Mouse (Mus musculus): ENCODE data around the gene Hist1h2ac.
"Not testable (repeated sequence)": the region's sequence is repeated elsewhere in the genome, so short reads cannot be mapped to it uniquely, and the experiment has no call there.

Hist1h2ac gene

DNA sequence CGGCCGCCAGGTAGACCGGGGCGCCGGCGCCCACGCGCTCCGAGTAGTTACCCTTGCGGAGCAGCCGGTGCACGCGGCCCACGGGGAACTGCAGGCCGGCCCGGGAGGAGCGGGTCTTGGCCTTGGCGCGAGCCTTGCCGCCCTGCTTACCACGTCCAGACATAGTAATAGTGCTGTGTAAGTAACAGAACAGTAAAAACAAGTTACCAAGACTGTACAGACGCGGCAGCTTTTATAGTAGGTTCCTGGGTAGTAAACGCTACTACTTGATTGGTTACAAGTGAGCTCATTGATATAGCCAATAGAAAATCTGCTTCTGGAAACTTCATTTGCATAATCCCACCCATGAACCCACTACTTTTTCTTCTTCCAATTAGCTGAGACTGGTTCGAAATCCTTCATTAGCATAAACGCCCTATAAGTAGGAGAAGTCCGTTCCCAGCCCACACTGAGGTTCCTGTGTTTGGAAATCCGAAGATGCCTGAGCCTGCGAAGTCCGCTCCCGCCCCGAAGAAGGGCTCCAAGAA is at the start of gene Hist1h2ac, which contains the start of gene Hist1h2bc:
TSS of gene Hist1h2ac (minus strand) at position 194 of the 527 bp plus-strand sequence.
TSS of gene Hist1h2bc (plus strand) at position 445 of the 527 bp plus-strand sequence.
- peak; percentile 95 for DNase-seq (ENCODE audit: extremely low read depth, insufficient read length, low spot score)

DNA sequence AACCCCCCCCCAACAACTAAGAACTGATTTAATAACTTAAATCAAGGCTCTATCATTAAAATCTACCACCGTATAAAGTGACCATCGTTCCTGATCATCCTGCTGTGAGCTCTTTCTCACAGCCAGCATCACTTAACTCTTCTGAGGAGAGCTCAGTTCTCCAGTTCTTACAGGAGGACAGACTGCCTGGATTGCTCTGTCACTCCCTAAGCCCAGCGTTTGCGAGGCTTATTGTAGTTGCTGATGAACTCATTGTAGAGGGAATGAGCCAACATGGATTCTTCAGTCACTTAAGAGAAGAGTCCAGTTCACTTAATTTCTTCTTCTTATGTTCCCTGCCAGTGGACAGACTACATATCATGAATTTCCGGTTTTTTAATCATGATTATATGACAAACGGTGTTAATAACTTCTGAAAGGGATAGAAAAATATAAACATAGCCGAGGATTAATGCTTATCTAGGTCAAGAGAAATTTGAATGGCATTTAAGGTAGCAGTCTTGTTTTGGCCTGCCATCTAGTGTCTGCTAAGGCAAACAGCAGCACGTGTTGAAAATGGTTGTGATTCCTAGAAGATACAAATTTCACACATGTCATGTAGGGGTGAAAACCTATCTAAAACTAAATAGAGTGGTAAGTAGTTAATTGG is 48.5 kb upstream of the Hist1h2ac start:
- DNase-seq (ENCODE audit: extremely low read depth, insufficient read length, low spot score) = peak; percentile 22

GRCm38 (mm10) chr13:23730479-23730878 is 46.7 kb upstream of the Hist1h2ac start:
- DNase-seq (ENCODE audit: extremely low read depth, insufficient read length, low spot score) = peak; percentile 40

- no peak for DNase-seq (ENCODE audit: extremely low read depth, insufficient read length, low spot score)
These were observed 46.0 kb upstream of the Hist1h2ac start for GRCm38 (mm10) chr13:23729706-23730105.

- DNase-seq (ENCODE audit: extremely low read depth, insufficient read length, low spot score) = no peak
These were observed 45.4 kb upstream of the Hist1h2ac start for GRCm38 (mm10) chr13:23729192-23729525.

DNA sequence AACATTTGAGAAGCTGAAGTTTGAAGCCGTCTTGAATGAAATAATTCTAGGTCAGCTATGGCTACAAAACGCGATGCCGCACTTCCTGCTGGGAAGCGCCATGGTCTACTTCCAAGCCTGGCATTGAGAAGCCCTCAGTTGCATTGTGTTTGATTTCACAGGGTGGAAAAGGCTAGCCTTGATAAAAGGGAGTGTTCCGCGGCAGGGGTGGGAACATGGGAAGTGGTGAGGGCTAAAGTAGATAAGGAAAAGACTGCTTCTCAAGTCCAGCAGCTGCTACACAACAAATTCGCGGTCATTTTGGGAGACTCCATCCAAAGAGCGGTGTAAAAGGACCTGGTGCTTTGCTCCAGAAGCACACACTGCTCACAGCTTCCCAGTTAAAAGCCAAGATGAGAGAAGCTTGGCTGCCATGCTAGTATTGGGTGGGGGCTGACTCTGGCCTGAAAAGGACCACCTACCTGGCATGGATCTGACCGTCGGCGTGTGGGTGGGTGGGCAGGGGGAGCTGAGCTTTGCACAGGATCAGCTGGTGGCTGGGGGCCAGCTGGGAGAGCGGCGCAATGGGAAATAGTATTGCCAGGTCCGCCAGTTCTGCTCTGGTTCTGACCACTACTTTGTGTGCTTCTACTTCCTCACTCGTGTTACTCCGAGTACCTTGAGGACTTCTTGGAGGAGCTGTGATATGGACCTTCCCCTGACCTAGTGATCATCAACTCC is 44.9 kb upstream of the Hist1h2ac start:
- no peak for DNase-seq (ENCODE audit: extremely low read depth, insufficient read length, low spot score)

GRCm38 (mm10) chr13:23725213-23725612 is 41.5 kb upstream of the Hist1h2ac start:
- no peak for DNase-seq (ENCODE audit: extremely low read depth, insufficient read length, low spot score)

GRCm38 (mm10) chr13:23724239-23724638 is 40.5 kb upstream of the Hist1h2ac start:
- no peak for DNase-seq (ENCODE audit: extremely low read depth, insufficient read length, low spot score)

- DNase-seq (ENCODE audit: extremely low read depth, insufficient read length, low spot score) = not testable (repeated sequence)
These were observed 34.0 kb upstream of the Hist1h2ac start for GRCm38 (mm10) chr13:23717593-23718245.

DNA sequence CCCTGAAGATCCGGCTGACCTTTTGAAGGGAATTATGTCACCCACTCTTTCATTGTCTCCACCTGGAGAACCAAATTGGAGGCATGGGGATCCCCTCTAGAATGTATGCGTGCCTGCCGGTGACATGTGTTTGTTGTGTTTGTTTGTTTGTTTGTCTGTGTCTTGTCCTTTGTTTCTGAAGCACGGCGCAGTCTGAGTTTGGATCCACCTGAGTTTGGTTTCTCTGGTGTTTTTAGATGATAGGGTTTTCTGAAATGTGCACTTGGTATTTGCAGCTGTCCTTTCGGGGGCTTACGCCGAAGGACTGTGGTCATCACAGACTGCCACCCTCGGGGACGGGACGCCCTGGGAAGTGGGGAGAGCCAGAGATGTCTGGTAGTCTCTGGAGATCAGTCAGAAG is 33.4 kb upstream of the Hist1h2ac start:
- no peak for DNase-seq (ENCODE audit: extremely low read depth, insufficient read length, low spot score)

GRCm38 (mm10) chr13:23716261-23717042 is 32.7 kb upstream of the Hist1h2ac start:
- DNase-seq (ENCODE audit: extremely low read depth, insufficient read length, low spot score) = no peak

- DNase-seq (ENCODE audit: extremely low read depth, insufficient read length, low spot score) = peak; percentile 79
These were observed 26.8 kb upstream of the Hist1h2ac start, which contains the start of gene Hfe for GRCm38 (mm10) chr13:23710374-23711089. Gene Hfe, minus strand, starts transcription at chr13:23710854.

GRCm38 (mm10) chr13:23709714-23710373 is 26.1 kb upstream of the Hist1h2ac start:
- no peak for DNase-seq (ENCODE audit: extremely low read depth, insufficient read length, low spot score)

DNA sequence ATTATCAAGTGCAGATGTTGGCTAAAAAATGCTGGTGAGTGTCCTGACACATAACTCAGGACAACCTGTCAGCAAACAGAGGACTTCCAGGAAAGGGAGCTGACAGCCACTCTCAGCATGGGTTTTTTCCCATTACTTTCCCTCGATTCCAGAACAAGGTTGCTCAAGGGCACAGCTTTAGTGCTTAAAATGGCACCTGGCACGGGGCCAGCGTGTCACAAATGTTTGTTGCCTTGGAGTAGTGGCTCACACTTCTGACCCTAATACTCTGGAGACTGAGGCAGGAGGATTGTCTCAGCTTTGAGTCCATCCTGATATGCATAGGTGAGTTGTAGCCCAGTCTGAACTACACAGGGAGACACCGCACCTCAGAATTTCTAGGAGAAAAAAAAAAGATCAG is 24.9 kb upstream of the Hist1h2ac start:
- DNase-seq (ENCODE audit: extremely low read depth, insufficient read length, low spot score) = no peak

- DNase-seq (ENCODE audit: extremely low read depth, insufficient read length, low spot score) = no peak
These were observed 24.3 kb upstream of the Hist1h2ac start for GRCm38 (mm10) chr13:23708041-23708440.

- no peak for DNase-seq (ENCODE audit: extremely low read depth, insufficient read length, low spot score)
These were observed 23.0 kb upstream of the Hist1h2ac start for GRCm38 (mm10) chr13:23706771-23707170.

- no peak for DNase-seq (ENCODE audit: extremely low read depth, insufficient read length, low spot score)
These were observed 22.1 kb upstream of the Hist1h2ac start for GRCm38 (mm10) chr13:23705751-23706356.

- not testable (repeated sequence) for DNase-seq (ENCODE audit: extremely low read depth, insufficient read length, low spot score)
These were observed 19.1 kb upstream of the Hist1h2ac start for GRCm38 (mm10) chr13:23702801-23703200.

GRCm38 (mm10) chr13:23702220-23702619 is 18.5 kb upstream of the Hist1h2ac start:
- DNase-seq (ENCODE audit: extremely low read depth, insufficient read length, low spot score) = no peak

All from 3134 (cell line).